Mouse (Mus musculus) neural tube, embryonic 15.5 days (tissue): ENCODE data around the gene Cyth4. TPM values are rescaled to one million over a fixed set of nuclear protein-coding genes. Genes with fewer than 3 reads are reported as not detected.

Experiments
- ATAC-seq: fragments of 200-750 bp; cut with Nextera tagmentation; 2 replicates; pipeline ENCODE4 v1.8.0; 2017; ENCODE audit warnings: mild to moderate bottlenecking, moderate TSS enrichment, moderate library complexity; ENCODE audit not compliant: low FRiP score
- H3K27ac ChIP-seq: fragments of 300-500 bp; sonication (generic); replicated peaks from 2 replicates; pipeline ENCODE4 v1.5.1; 2015; ENCODE audit warnings: mild to moderate bottlenecking, inconsistent platforms
- H3K27me3 ChIP-seq: fragments of 300-500 bp; sonication (generic); replicated peaks from 2 replicates; pipeline ENCODE4 v1.6.1; 2015; ENCODE audit warnings: inconsistent platforms
- H3K36me3 ChIP-seq: fragments of 300-500 bp; sonication (generic); 2 replicates; pipeline ENCODE4 v1.6.1; 2015; ENCODE audit warnings: inconsistent platforms
- H3K4me1 ChIP-seq: fragments of 300-500 bp; sonication (generic); 2 replicates; pipeline ENCODE4 v1.6.1; 2015; ENCODE audit warnings: inconsistent platforms
- H3K4me2 ChIP-seq: fragments of 300-500 bp; sonication (generic); 2 replicates; pipeline ENCODE4 v1.6.1; 2015; ENCODE audit warnings: inconsistent platforms, mild to moderate bottlenecking, moderate library complexity
- H3K4me3 ChIP-seq: fragments of 300-500 bp; sonication (generic); replicated peaks from 2 replicates; pipeline ENCODE4 v1.5.1; 2015; ENCODE audit warnings: mild to moderate bottlenecking, inconsistent platforms
- H3K9ac ChIP-seq: fragments of 300-500 bp; sonication (generic); replicated peaks from 2 replicates; pipeline ENCODE4 v1.6.1; 2015; ENCODE audit warnings: mild to moderate bottlenecking, inconsistent platforms
- H3K9me3 ChIP-seq: fragments of 300-500 bp; sonication (generic); replicated peaks from 2 replicates; pipeline ENCODE4 v1.6.1; 2016; ENCODE audit warnings: inconsistent platforms
- WGBS: fragments of 180-500 bp; shearing (Covaris S2); methylation state at CpG from one replicate; pipeline ENCODE4 v1.1.7; 2015; ENCODE audit warnings: mixed read lengths; 5-methylcytosine and 5-hydroxymethylcytosine counted together
- polyA plus RNA-seq: library from polyadenylated mRNA; unstranded; fragments of >200 nt; fragmentation: Nextera tagmentation; extraction: Ambion mirVana; gene quantifications from 2 replicates; pipeline ENCODE4 v1.2.1, GENCODE M21; 2015

The Cyth4 gene
- polyA plus RNA-seq, 1 experiment from 2014 or later = 7.3 TPM

GRCm38 (mm10) chr15:78601180-78601579, 4.3 kb downstream of the Cyth4 start:
- Histone ChIP-seq H3K9ac (no peak overlapping the region), H3K4me1 (peaks cover 8% of the 10 kb centered on the region), H3K27ac (no peak overlapping the region), H3K4me3 (no peak overlapping the region), H3K9me3 (no peaks in the 10 kb centered on the region), H3K4me2 (no peak overlapping the region), H3K27me3 (no peaks in the 10 kb centered on the region), H3K36me3 (no peaks in the 10 kb centered on the region)
- ATAC-seq = no peak
- 80% methylated on average over 6 of the region's 6 CpGs for WGBS

- Histone ChIP-seq H3K9ac (no peak overlapping the region), H3K36me3 (no peaks in the 10 kb centered on the region), H3K4me2 (no peak overlapping the region), H3K27me3 (no peaks in the 10 kb centered on the region), H3K4me1 (peaks cover 10% of the 10 kb centered on the region), H3K4me3 (no peak overlapping the region), H3K27ac (no peak overlapping the region), H3K9me3 (no peaks in the 10 kb centered on the region)
- 78% methylated on average over 6 of the region's 6 CpGs for WGBS
- ATAC-seq = no peak
Measured at GRCm38 (mm10) chr15:78604255-78604654, 7.4 kb downstream of the Cyth4 start.

GRCm38 (mm10) chr15:78605371-78605791, 8.5 kb downstream of the Cyth4 start:
- peaks cover 10% of the 10 kb centered on the region for H3K4me1 ChIP-seq
- no peaks in the 10 kb centered on the region for H3K36me3 ChIP-seq
- H3K9ac ChIP-seq = no peak overlapping the region
- no peak overlapping the region for H3K27ac ChIP-seq
- no peaks in the 10 kb centered on the region for H3K27me3 ChIP-seq
- H3K9me3 ChIP-seq = no peaks in the 10 kb centered on the region
- ATAC-seq = no peak
- 58% methylated on average over 3 of the region's 3 CpGs for WGBS
- H3K4me3 ChIP-seq = no peak overlapping the region
- H3K4me2 ChIP-seq = no peak overlapping the region

GRCm38 (mm10) chr15:78606059-78606458, 9.2 kb downstream of the Cyth4 start:
- Histone ChIP-seq H3K4me3 (no peak overlapping the region), H3K4me1 (peaks cover 15% of the 10 kb centered on the region), H3K27ac (peak overlapping the region; percentile 23; the same call in 1 of the 2 replicates), H3K36me3 (no peaks in the 10 kb centered on the region), H3K9ac (no peak overlapping the region), H3K9me3 (no peaks in the 10 kb centered on the region), H3K4me2 (no peak overlapping the region), H3K27me3 (no peaks in the 10 kb centered on the region)
- ATAC-seq = peak; percentile 39; the same call in 1 of the 2 replicates
- WGBS = 64% methylated on average over 6 of the region's 6 CpGs

- H3K9me3 ChIP-seq = no peaks in the 10 kb centered on the region
- no peak for ATAC-seq
- WGBS = 82% methylated on average over 4 of the region's 4 CpGs
Measured at GRCm38 (mm10) chr15:78607463-78607862, 10.6 kb downstream of the Cyth4 start.

GRCm38 (mm10) chr15:78610705-78611462, 14.0 kb downstream of the Cyth4 start:
- 42% methylated on average over 12 of the region's 12 CpGs for WGBS
- no peaks in the 10 kb centered on the region for H3K27me3 ChIP-seq
- H3K36me3 ChIP-seq = no peaks in the 10 kb centered on the region
- no peak overlapping the region for H3K4me2 ChIP-seq
- no peak overlapping the region for H3K4me3 ChIP-seq
- no peaks in the 10 kb centered on the region for H3K9me3 ChIP-seq
- ATAC-seq = no peak
- peaks cover 13% of the 10 kb centered on the region for H3K4me1 ChIP-seq
- no peak overlapping the region for H3K9ac ChIP-seq
- peak overlapping the region; percentile 48; the same call in 1 of the 2 replicates for H3K27ac ChIP-seq

More at GRCm38 (mm10) chr15:78607463-78607862, 10.6 kb downstream of the Cyth4 start:
- Histone ChIP-seq H3K9ac (no peak overlapping the region), H3K4me2 (no peak overlapping the region), H3K27me3 (no peaks in the 10 kb centered on the region), H3K27ac (no peak overlapping the region), H3K4me1 (peaks cover 18% of the 10 kb centered on the region), H3K36me3 (no peaks in the 10 kb centered on the region), H3K4me3 (no peak overlapping the region)

- H3K27me3 ChIP-seq = no peaks in the 10 kb centered on the region
- H3K4me1 ChIP-seq = peaks cover 8% of the 10 kb centered on the region
- no peaks in the 10 kb centered on the region for H3K9me3 ChIP-seq
- H3K9ac ChIP-seq = no peak overlapping the region
- no peak overlapping the region for H3K4me2 ChIP-seq
- 89% methylated on average over 7 of the region's 7 CpGs for WGBS
- H3K36me3 ChIP-seq = no peaks in the 10 kb centered on the region
- no peak overlapping the region for H3K27ac ChIP-seq
- no peak overlapping the region for H3K4me3 ChIP-seq
- no peak for ATAC-seq
Measured at GRCm38 (mm10) chr15:78614536-78614935, 17.7 kb downstream of the Cyth4 start.

GRCm38 (mm10) chr15:78616973-78617372, 20.1 kb downstream of the Cyth4 start:
- WGBS = 86% methylated on average over 2 of the region's 2 CpGs
- no peaks in the 10 kb centered on the region for H3K36me3 ChIP-seq
- H3K4me3 ChIP-seq = no peak overlapping the region
- 0 out of 2 replicates have a peak, but pooled peaks cover 4% of the 10 kb centered on the region for H3K27me3 ChIP-seq
- H3K9me3 ChIP-seq = no peaks in the 10 kb centered on the region
- no peak for ATAC-seq
- H3K9ac ChIP-seq = no peak overlapping the region
- no peaks in the 10 kb centered on the region for H3K4me1 ChIP-seq
- no peak overlapping the region for H3K27ac ChIP-seq
- H3K4me2 ChIP-seq = no peak overlapping the region

- 11% methylated on average over 5 of the region's 5 CpGs for WGBS
- H3K4me2 ChIP-seq = no peak overlapping the region
- no peak overlapping the region for H3K9ac ChIP-seq
- H3K27me3 ChIP-seq = 0 out of 2 replicates have a peak, but pooled peaks cover 4% of the 10 kb centered on the region
- H3K27ac ChIP-seq = 0 out of 2 replicates have a peak overlapping the region, but pooled peaks have one; percentile 13
- peaks cover 18% of the 10 kb centered on the region for H3K4me1 ChIP-seq
- ATAC-seq = no peak
- no peaks in the 10 kb centered on the region for H3K9me3 ChIP-seq
- no peaks in the 10 kb centered on the region for H3K36me3 ChIP-seq
- H3K4me3 ChIP-seq = no peak overlapping the region
Measured at GRCm38 (mm10) chr15:78623426-78623825, 26.6 kb downstream of the Cyth4 start.

GRCm38 (mm10) chr15:78624431-78624950, 27.6 kb downstream of the Cyth4 start:
- Histone ChIP-seq H3K9ac (no peak overlapping the region), H3K36me3 (no peaks in the 10 kb centered on the region), H3K27ac (peak overlapping the region; percentile 57), H3K27me3 (0 out of 2 replicates have a peak, but pooled peaks cover 4% of the 10 kb centered on the region), H3K9me3 (no peaks in the 10 kb centered on the region), H3K4me3 (no peak overlapping the region), H3K4me2 (0 out of 2 replicates have a peak overlapping the region, but pooled peaks have one; percentile 17), H3K4me1 (peaks cover 18% of the 10 kb centered on the region)
- peak; percentile 60 for ATAC-seq
- 13% methylated on average over 13 of the region's 13 CpGs for WGBS

GRCm38 (mm10) chr15:78624961-78625360, 28.1 kb downstream of the Cyth4 start:
- Histone ChIP-seq H3K4me2 (no peak overlapping the region), H3K36me3 (no peaks in the 10 kb centered on the region), H3K27me3 (0 out of 2 replicates have a peak, but pooled peaks cover 4% of the 10 kb centered on the region), H3K9ac (no peak overlapping the region), H3K4me3 (no peak overlapping the region), H3K9me3 (no peaks in the 10 kb centered on the region), H3K27ac (peak overlapping the region; percentile 57), H3K4me1 (peaks cover 18% of the 10 kb centered on the region)
- 72% methylated on average over 3 of the region's 3 CpGs for WGBS
- peak; percentile 11; the same call in 1 of the 2 replicates for ATAC-seq

- H3K27me3 ChIP-seq = 0 out of 2 replicates have a peak, but pooled peaks cover 2% of the 10 kb centered on the region
- H3K36me3 ChIP-seq = no peaks in the 10 kb centered on the region
- H3K4me1 ChIP-seq = peaks cover 18% of the 10 kb centered on the region
- no peak overlapping the region for H3K4me2 ChIP-seq
- WGBS = 82% methylated on average over 13 of the region's 13 CpGs
- no peaks in the 10 kb centered on the region for H3K9me3 ChIP-seq
- H3K4me3 ChIP-seq = no peak overlapping the region
- no peak overlapping the region for H3K9ac ChIP-seq
- no peak for ATAC-seq
- no peak overlapping the region for H3K27ac ChIP-seq
Measured at GRCm38 (mm10) chr15:78626285-78626684, 29.4 kb downstream of the Cyth4 start.
